Mouse (Mus musculus) heart, adult 2 months (tissue): Measurements from ENCODE around the gene Raet1e. TPM values are rescaled to one million over a fixed set of nuclear protein-coding genes. Genes with fewer than 3 reads are reported as not detected.
"Not testable (repeated sequence)": the region's sequence is repeated elsewhere in the genome, so short reads cannot be mapped to it uniquely, and the experiment has no call there.

ENCODE experiments used
- DNase-seq, 2 experiments: peaks; one replicate each; pipeline ENCODE4 v3.0.0; 2021
- H3K27ac ChIP-seq: fragments of 200-600 bp; 2 replicates; pipeline ENCODE4 v1.8.1; 2022
- H3K27me3 ChIP-seq: fragments of 200-500 bp; 2 replicates; pipeline ENCODE4 v1.6.1; 2012; ENCODE audit warnings: mild to moderate bottlenecking, low read length, inconsistent platforms, mixed read lengths; ENCODE audit not compliant: control insufficient read depth, insufficient read depth
- H3K36me3 ChIP-seq: fragments of 200-500 bp; 2 replicates; pipeline ENCODE4 v1.6.1; 2012; ENCODE audit warnings: low read length, inconsistent platforms; ENCODE audit not compliant: control insufficient read depth, insufficient read depth
- H3K4me1 ChIP-seq: fragments of 200-500 bp; 2 replicates; pipeline ENCODE4 v1.6.1; 2011; ENCODE audit warnings: low read length; ENCODE audit not compliant: control insufficient read depth, insufficient read depth
- H3K4me3 ChIP-seq: fragments of 200-600 bp; 2 replicates; pipeline ENCODE4 v1.8.1; 2022
- H3K79me2 ChIP-seq: fragments of 200-500 bp; replicated peaks from 2 replicates; pipeline ENCODE4 v1.6.1; 2012; ENCODE audit warnings: mild to moderate bottlenecking, inconsistent platforms, low read length, moderate library complexity, mixed read lengths; ENCODE audit not compliant: control insufficient read depth, insufficient read depth
- H3K9ac ChIP-seq: fragments of 200-500 bp; 2 replicates; pipeline ENCODE4 v1.6.1; 2012; ENCODE audit warnings: low read depth, mild to moderate bottlenecking, control low read depth, inconsistent platforms, low read length, mixed read lengths
- CTCF ChIP-seq: fragments of 200-600 bp; IDR thresholded peaks from 2 replicates; pipeline ENCODE4 v1.8.1; 2022; ENCODE audit warnings: antibody characterized with exemption, mild to moderate bottlenecking, moderate library complexity
- EP300 ChIP-seq: fragments of 200-500 bp; IDR thresholded peaks from 2 replicates; pipeline ENCODE4 v1.6.1; 2011; ENCODE audit warnings: low read depth, low read length, control low read depth; ENCODE audit not compliant: insufficient read depth
- POLR2A ChIP-seq: fragments of 200-500 bp; IDR thresholded peaks from 2 replicates; pipeline ENCODE4 v1.6.1; 2011; ENCODE audit warnings: mild to moderate bottlenecking, low read depth, low read length, control low read depth; ENCODE audit not compliant: insufficient read depth
- WGBS: fragments of 180-500 bp; shearing (Covaris S2); methylation state at CpG from one replicate; pipeline ENCODE4 v1.1.7; 2018; 5-methylcytosine and 5-hydroxymethylcytosine counted together
- intact Hi-C: fragments of 180-260 bp; cut with DNase I; formaldehyde crosslinking; loops from one replicate; pipeline ENCODE4 v1.15.1; 2025
- polyA plus RNA-seq: library from polyadenylated mRNA; depleted of rRNA; stranded (reverse); fragments of >200 nt; gene quantifications from 2 replicates; pipeline ENCODE4 v1.2.3, GENCODE M21; 2012
- total RNA-seq, 2 experiments: library from RNA; stranded (reverse); gene quantifications; 2 replicates each; pipeline ENCODE4 v1.2.3; 2021

Raet1e gene
- total and polyA plus RNA-seq, 3 experiments: 0.23 TPM; not detected in 2

- Histone ChIP-seq H3K27me3 (peaks cover 22% of the 10 kb centered on the region), H3K4me1 (no peaks in the 10 kb centered on the region), H3K27ac (no peak overlapping the region), H3K4me3 (no peak overlapping the region), H3K9ac (no peak overlapping the region), H3K79me2 (no peaks in the 10 kb centered on the region), H3K36me3 (no peaks in the 10 kb centered on the region)
- TF ChIP-seq POLR2A (no peak), CTCF (no peak), EP300 (no peak)
- 49% methylated on average over 3 of the region's 3 CpGs for WGBS
- intact Hi-C loops: no loop called here
- DNase-seq: no peak
Observed at GRCm38 (mm10) chr10:22154871-22155799, 3.2 kb upstream of the Raet1e start.

- H3K27me3 ChIP-seq: peaks cover 8% of the 10 kb centered on the region
- H3K27ac ChIP-seq: no peak overlapping the region
- intact Hi-C loops: no loop called here
- WGBS: 3% methylated on average over 24 of the region's 24 CpGs
- TF ChIP-seq CTCF (no peak), POLR2A (no peak), EP300 (no peak)
- no peak overlapping the region for H3K9ac ChIP-seq
- no peak overlapping the region for H3K4me3 ChIP-seq
- DNase-seq: no peak
- no peaks in the 10 kb centered on the region for H3K4me1 ChIP-seq
- H3K79me2 ChIP-seq: no peaks in the 10 kb centered on the region
- no peaks in the 10 kb centered on the region for H3K36me3 ChIP-seq
Observed at GRCm38 (mm10) chr10:22159131-22159561, 777 bp downstream of the Raet1e start.

GRCm38 (mm10) chr10:22159581-22160140, 1.3 kb downstream of the Raet1e start:
- no peak for TF ChIP-seq CTCF
- TF ChIP-seq POLR2A: no peak
- no peak for TF ChIP-seq EP300
- WGBS: 16% methylated on average over 23 of the region's 23 CpGs
- Histone ChIP-seq H3K4me3 (no peak overlapping the region), H3K27me3 (peaks cover 7% of the 10 kb centered on the region), H3K79me2 (no peaks in the 10 kb centered on the region), H3K9ac (no peak overlapping the region), H3K27ac (no peak overlapping the region), H3K36me3 (no peaks in the 10 kb centered on the region), H3K4me1 (no peaks in the 10 kb centered on the region)
- intact Hi-C loops: loop anchor here (2.0 kb wide), 1 partner anchor 123 kb away; no protein-coding TSS in a partner anchor
- DNase-seq: no peak

GRCm38 (mm10) chr10:22163279-22163678, 4.9 kb downstream of the Raet1e start:
- not testable (repeated sequence) for H3K27me3 ChIP-seq, DNase-seq, H3K4me3 ChIP-seq, H3K4me1 ChIP-seq, H3K36me3 ChIP-seq, H3K79me2 ChIP-seq, H3K9ac ChIP-seq, H3K27ac ChIP-seq
- intact Hi-C loops: loop anchor here (1.0 kb wide), 1 partner anchor 22 kb away; no protein-coding TSS in a partner anchor
- WGBS: 7% methylated on average over 9 of the region's 9 CpGs

GRCm38 (mm10) chr10:22163705-22164583, 5.6 kb downstream of the Raet1e start:
- not testable (repeated sequence) for H3K27me3 ChIP-seq, H3K27ac ChIP-seq, H3K4me3 ChIP-seq, H3K9ac ChIP-seq, H3K36me3 ChIP-seq, H3K79me2 ChIP-seq, H3K4me1 ChIP-seq
- 28% methylated on average over 16 of the region's 16 CpGs for WGBS
- DNase-seq: peak; percentile 66 to 85
- TF ChIP-seq CTCF: peak; percentile 65
- intact Hi-C loops: loop anchor here (1.0 kb wide), 1 partner anchor 23 kb away; no protein-coding TSS in a partner anchor

- H3K4me3 ChIP-seq, H3K4me1 ChIP-seq, H3K27ac ChIP-seq, H3K79me2 ChIP-seq, DNase-seq, H3K36me3 ChIP-seq, intact Hi-C loops, H3K27me3 ChIP-seq, H3K9ac ChIP-seq: not testable (repeated sequence)
- 43% methylated on average over 5 of the region's 5 CpGs for WGBS
Observed at GRCm38 (mm10) chr10:22165328-22166003, 7.1 kb downstream of the Raet1e start.

GRCm38 (mm10) chr10:22166025-22166424, 7.7 kb downstream of the Raet1e start:
- H3K27me3 ChIP-seq, DNase-seq, H3K79me2 ChIP-seq, H3K4me3 ChIP-seq, H3K27ac ChIP-seq, H3K36me3 ChIP-seq, H3K9ac ChIP-seq, H3K4me1 ChIP-seq, intact Hi-C loops: not testable (repeated sequence)
- 31% methylated on average over 2 of the region's 2 CpGs for whole genome bisulfite sequencing

GRCm38 (mm10) chr10:22167061-22167460, 8.7 kb downstream of the Raet1e start:
- intact Hi-C loops, H3K9ac ChIP-seq, H3K27me3 ChIP-seq, DNase-seq, H3K27ac ChIP-seq, H3K4me1 ChIP-seq, H3K79me2 ChIP-seq, H3K36me3 ChIP-seq, H3K4me3 ChIP-seq: not testable (repeated sequence)
- WGBS: 79% methylated on average over 1 of the region's 1 CpGs
